Mouse (Mus musculus) intestine, embryonic 16.5 days (tissue): ENCODE results near the gene Ttc12. TPM values are rescaled to one million over a fixed set of nuclear protein-coding genes. Genes with fewer than 3 reads are reported as not detected.

Experiments used
- ATAC-seq: fragments of 200-750 bp; cut with Nextera tagmentation; 2 replicates; pipeline ENCODE4 v1.8.0; 2017; ENCODE audit warnings: moderate TSS enrichment, moderate library complexity
- H3K27ac ChIP-seq: fragments of 300-500 bp; sonication (generic); 2 replicates; pipeline ENCODE4 v1.5.1; 2014; ENCODE audit warnings: mild to moderate bottlenecking, low read length
- H3K27me3 ChIP-seq: fragments of 300-500 bp; sonication (generic); replicated peaks from 2 replicates; pipeline ENCODE4 v1.6.1; 2014; ENCODE audit warnings: low read length, control low read depth, mixed read lengths; ENCODE audit not compliant: control insufficient read depth, insufficient read depth
- H3K36me3 ChIP-seq: fragments of 300-500 bp; sonication (generic); 2 replicates; pipeline ENCODE4 v1.6.1; 2014; ENCODE audit warnings: low read length, control low read depth; ENCODE audit not compliant: control insufficient read depth, insufficient read depth
- H3K4me1 ChIP-seq: fragments of 300-500 bp; sonication (generic); 2 replicates; pipeline ENCODE4 v1.6.1; 2014; ENCODE audit warnings: low read length, control low read depth, mixed read lengths; ENCODE audit not compliant: control insufficient read depth, insufficient read depth
- H3K4me2 ChIP-seq: fragments of 300-500 bp; sonication (generic); 2 replicates; pipeline ENCODE4 v1.6.1; 2014; ENCODE audit warnings: low read depth, low read length, control low read depth
- H3K4me3 ChIP-seq: fragments of 300-500 bp; sonication (generic); 2 replicates; pipeline ENCODE4 v1.5.1; 2014; ENCODE audit warnings: mild to moderate bottlenecking, low read length
- H3K9ac ChIP-seq: fragments of 300-500 bp; sonication (generic); 2 replicates; pipeline ENCODE4 v1.6.1; 2014; ENCODE audit warnings: low read depth, low read length
- H3K9me3 ChIP-seq: fragments of 300-500 bp; sonication (generic); 2 replicates; pipeline ENCODE4 v1.6.1; 2016; ENCODE audit warnings: low read length, control low read depth; ENCODE audit not compliant: control insufficient read depth
- WGBS: fragments of 180-500 bp; shearing (Covaris S2); extraction: QIAGEN DNeasy Blood & Tissue Kit; methylation state at CpG from one replicate; pipeline ENCODE4 v1.1.7; 2014; 5-methylcytosine and 5-hydroxymethylcytosine counted together
- polyA plus RNA-seq: library from polyadenylated mRNA; unstranded; fragments of >200 nt; fragmentation: Nextera tagmentation; extraction: Ambion mirVana; gene quantifications from 2 replicates; pipeline ENCODE4 v1.2.1, GENCODE M21; 2015

The Ttc12 gene
- 0.80 and 0.87 TPM in 2 replicates for polyA plus RNA-seq

DNA sequence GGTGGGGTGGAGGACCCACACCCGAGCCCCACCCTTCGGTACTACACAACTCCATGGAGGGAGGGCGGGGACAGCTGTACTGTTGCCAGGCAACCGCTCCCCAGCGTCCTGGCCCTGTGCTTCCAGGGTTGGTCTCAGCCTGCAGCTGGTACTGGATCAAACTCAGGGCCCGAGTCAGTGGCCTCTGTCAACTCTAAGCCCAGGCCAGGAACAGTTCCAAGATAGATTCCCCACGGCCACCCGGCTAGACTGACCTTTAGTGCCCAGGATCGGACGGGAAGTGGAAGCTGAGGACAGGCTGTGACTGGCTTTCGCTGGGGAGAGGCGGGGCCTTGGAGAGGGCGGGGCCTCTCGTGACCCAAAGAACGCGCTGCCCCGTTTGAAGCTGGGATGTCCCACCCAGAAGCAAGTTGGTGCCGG, at the start of gene Ttc12:
TSS of gene Ttc12 (minus strand) at position 334 of the 420 bp plus-strand sequence.
- ATAC-seq: peak; percentile 92
- H3K4me3 ChIP-seq: peak within 1 kb of the TSS; percentile 68
- H3K4me2 ChIP-seq: peak within 1 kb of the TSS; percentile 88
- H3K9me3 ChIP-seq: no peaks in the 10 kb centered on the region
- H3K4me1 ChIP-seq: peaks cover 7% of the 10 kb centered on the region; the same call in 1 of the 2 replicates
- no peaks in the 10 kb centered on the region for H3K36me3 ChIP-seq
- WGBS: 0% methylated on average over 18 of the region's 18 CpGs
- no peak within 1 kb of the TSS for H3K27ac ChIP-seq
- H3K9ac ChIP-seq: peak within 1 kb of the TSS; percentile 67
- H3K27me3 ChIP-seq: no peaks in the 10 kb centered on the region

DNA sequence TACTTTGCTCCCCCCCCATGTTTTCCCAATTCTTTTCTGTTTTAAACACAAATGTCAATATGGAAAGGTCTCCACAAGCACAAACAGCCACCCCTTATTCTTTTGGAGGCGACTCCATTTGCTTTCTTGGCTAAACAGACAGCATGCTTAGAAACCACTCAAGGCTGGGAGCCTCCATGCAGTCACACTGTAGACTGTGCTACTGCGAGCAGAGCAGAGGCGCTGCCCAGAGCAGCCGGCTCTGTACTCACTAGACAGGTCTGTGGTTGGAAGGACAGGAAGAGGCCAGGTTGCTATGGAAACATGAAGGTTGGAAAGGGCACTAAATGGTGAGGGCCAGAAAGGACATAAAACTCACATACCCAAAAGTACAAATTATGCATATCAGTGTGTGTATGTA, 48.9 kb upstream of the Ttc12 start:
- H3K36me3 ChIP-seq: no peaks in the 10 kb centered on the region
- H3K27ac ChIP-seq: no peak overlapping the region
- no peak overlapping the region for H3K4me3 ChIP-seq
- H3K4me2 ChIP-seq: no peak overlapping the region
- 44% methylated on average over 4 of the region's 4 CpGs for WGBS
- H3K9me3 ChIP-seq: no peaks in the 10 kb centered on the region
- no peaks in the 10 kb centered on the region for H3K4me1 ChIP-seq
- no peaks in the 10 kb centered on the region for H3K27me3 ChIP-seq
- no peak overlapping the region for H3K9ac ChIP-seq
- ATAC-seq: no peak

DNA sequence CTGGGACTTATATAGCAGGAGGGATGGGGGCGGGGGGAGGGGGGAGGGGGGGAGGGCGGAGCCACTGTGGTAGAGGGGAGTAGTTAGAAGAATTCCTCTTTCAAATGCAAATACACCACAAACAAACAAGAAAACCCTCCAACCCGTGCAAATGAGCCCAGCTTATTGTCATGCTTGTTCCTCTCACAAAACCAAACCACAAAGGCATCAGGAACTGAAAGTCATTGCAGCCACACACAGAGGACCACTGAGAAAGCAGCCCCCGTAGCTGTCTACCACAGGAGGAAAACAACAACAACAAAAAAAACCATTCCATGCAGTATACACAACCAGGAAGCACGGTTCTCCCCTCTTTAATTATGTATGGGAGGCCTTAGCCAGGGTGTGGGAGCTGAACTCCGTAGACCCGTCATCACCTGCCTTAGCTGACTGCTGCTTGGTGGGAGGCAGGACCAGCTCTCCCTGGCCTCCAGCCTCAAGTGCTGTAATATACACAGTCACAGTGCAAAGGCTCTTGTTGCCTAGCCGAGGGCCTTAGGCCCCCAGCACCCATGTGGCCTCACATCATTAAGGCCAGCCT, 48.0 kb upstream of the Ttc12 start:
- H3K4me2 ChIP-seq: no peak overlapping the region
- H3K4me3 ChIP-seq: no peak overlapping the region
- no peak overlapping the region for H3K9ac ChIP-seq
- no peaks in the 10 kb centered on the region for H3K27me3 ChIP-seq
- ATAC-seq: no peak
- 38% methylated on average over 8 of the region's 8 CpGs for WGBS
- H3K36me3 ChIP-seq: no peaks in the 10 kb centered on the region
- H3K27ac ChIP-seq: no peak overlapping the region
- no peaks in the 10 kb centered on the region for H3K9me3 ChIP-seq
- H3K4me1 ChIP-seq: no peaks in the 10 kb centered on the region

DNA sequence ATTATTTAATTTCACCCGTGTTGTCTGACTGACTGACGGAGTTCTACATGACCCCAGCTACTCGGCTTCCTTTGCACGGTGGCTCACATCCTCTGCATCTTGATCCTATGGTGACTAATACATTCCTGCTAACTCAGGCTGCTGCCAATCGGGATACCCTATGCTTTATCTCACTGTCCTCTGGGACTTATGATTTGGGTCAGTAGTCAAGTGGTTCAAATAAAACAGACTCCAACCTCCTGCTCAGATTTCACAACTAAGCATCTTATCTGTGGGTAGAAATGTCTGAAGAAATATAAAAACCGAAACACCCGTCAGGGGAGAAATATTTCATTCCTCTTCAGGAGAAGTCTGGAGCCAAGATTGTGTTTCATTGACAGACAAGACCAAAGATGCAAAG, 47.4 kb upstream of the Ttc12 start:
- no peak overlapping the region for H3K9ac ChIP-seq
- H3K36me3 ChIP-seq: no peaks in the 10 kb centered on the region
- no peaks in the 10 kb centered on the region for H3K27me3 ChIP-seq
- no peaks in the 10 kb centered on the region for H3K4me1 ChIP-seq
- no peak overlapping the region for H3K27ac ChIP-seq
- no peak overlapping the region for H3K4me3 ChIP-seq
- no peaks in the 10 kb centered on the region for H3K9me3 ChIP-seq
- no peak for ATAC-seq
- 65% methylated on average over 7 of the region's 7 CpGs for WGBS
- no peak overlapping the region for H3K4me2 ChIP-seq

DNA sequence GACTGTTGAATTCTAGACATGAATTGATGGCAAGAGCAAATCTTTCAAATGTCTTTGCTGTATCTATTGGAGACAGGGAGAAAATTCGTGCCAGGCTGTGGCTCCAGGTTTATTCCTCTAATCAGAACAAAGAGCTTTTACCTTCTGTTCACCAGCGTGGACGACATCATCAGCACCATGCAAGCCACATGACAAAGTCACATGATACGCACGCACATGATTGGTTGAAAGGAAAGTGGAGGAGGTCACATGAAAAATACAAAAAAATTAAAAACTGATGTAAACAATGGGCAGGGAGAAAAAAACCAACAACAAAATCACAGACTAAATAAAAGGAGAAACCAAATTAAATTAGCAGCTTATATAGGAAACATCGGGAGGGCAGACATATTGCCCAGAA, 45.8 kb upstream of the Ttc12 start:
- no peak overlapping the region for H3K27ac ChIP-seq
- H3K9me3 ChIP-seq: no peaks in the 10 kb centered on the region
- H3K27me3 ChIP-seq: no peaks in the 10 kb centered on the region
- H3K4me3 ChIP-seq: no peak overlapping the region
- WGBS: 89% methylated on average over 6 of the region's 6 CpGs
- no peaks in the 10 kb centered on the region for H3K4me1 ChIP-seq
- no peak overlapping the region for H3K4me2 ChIP-seq
- ATAC-seq: no peak
- H3K9ac ChIP-seq: no peak overlapping the region
- no peaks in the 10 kb centered on the region for H3K36me3 ChIP-seq

DNA sequence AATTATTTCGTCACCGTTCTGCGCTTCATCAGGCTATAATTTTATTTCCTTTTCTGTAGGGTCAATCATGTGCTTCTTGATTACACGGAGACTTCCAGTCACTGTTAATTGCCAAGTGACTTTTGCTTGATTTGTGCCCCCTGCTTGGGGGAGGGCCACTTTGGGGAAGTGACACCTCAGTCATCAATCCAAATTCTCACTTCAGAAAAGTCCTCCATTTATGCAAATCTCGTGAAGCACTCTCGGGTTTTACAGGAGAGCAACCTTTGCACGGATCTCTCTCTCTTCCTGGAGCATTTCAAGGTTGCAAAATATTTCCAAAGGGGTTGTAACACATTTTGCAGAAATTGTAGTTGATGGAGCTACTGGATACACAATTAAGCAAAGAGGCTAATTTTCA, 45.2 kb upstream of the Ttc12 start:
- 53% methylated on average over 7 of the region's 7 CpGs for WGBS
- no peaks in the 10 kb centered on the region for H3K36me3 ChIP-seq
- H3K27ac ChIP-seq: no peak overlapping the region
- H3K4me3 ChIP-seq: no peak overlapping the region
- H3K9ac ChIP-seq: no peak overlapping the region
- no peak for ATAC-seq
- no peak overlapping the region for H3K4me2 ChIP-seq
- H3K4me1 ChIP-seq: no peaks in the 10 kb centered on the region
- H3K27me3 ChIP-seq: no peaks in the 10 kb centered on the region
- no peaks in the 10 kb centered on the region for H3K9me3 ChIP-seq

DNA sequence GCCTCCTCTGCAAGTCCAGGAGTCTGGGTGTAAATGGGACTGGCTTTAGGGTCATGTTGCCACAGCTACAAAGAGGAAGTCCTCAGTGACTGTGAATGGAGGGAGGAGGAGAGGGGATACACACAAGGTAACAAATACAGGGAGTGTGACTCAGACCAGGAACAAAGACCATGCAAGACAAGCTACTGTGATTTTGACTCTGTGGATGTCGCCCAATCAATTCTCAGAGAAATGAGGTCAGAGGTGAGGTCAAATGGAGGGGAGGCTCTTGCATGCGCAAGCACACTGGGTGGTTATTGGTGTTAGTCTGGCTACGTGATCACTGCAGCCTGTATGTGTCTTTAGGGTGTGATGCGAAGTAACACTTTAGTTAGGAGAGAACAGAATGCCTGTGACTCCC, 44.7 kb upstream of the Ttc12 start:
- no peaks in the 10 kb centered on the region for H3K9me3 ChIP-seq
- ATAC-seq: no peak
- H3K36me3 ChIP-seq: no peaks in the 10 kb centered on the region
- no peaks in the 10 kb centered on the region for H3K4me1 ChIP-seq
- H3K4me3 ChIP-seq: no peak overlapping the region
- no peak overlapping the region for H3K27ac ChIP-seq
- H3K4me2 ChIP-seq: no peak overlapping the region
- H3K9ac ChIP-seq: no peak overlapping the region
- 73% methylated on average over 4 of the region's 4 CpGs for WGBS
- H3K27me3 ChIP-seq: no peaks in the 10 kb centered on the region

DNA sequence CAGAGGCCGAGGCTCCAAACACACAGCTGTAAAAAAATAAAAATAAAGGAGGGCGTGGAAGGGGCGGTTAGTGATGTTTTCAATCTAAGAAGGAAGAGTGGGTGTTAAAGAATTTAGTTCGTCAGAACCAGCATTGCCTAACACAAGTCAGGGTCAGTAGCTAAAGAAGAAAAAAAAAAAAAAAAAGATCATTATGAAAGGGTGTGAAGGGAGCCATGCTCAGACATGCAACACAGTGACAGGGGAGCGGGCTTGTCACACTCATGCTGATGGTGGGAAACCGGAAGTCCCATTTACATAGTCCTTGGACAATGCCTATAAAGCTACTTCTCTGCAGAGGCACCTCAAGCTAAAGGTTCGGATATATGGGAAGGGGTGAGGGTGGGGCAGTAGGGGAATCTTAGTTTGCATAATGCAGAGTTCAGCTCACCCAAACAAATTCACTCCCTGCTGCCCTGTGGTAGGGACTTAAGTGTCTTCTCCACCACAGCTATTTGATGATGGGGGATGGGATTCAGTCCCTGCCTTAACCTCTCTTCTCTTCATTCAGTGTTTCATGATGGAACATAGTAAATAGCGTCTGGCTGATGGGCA, 43.4 kb upstream of the Ttc12 start:
- Histone ChIP-seq H3K4me1 (no peaks in the 10 kb centered on the region), H3K4me2 (no peak overlapping the region), H3K27ac (no peak overlapping the region), H3K27me3 (no peaks in the 10 kb centered on the region), H3K36me3 (no peaks in the 10 kb centered on the region), H3K9me3 (no peaks in the 10 kb centered on the region), H3K9ac (no peak overlapping the region), H3K4me3 (no peak overlapping the region)
- WGBS: 76% methylated on average over 8 of the region's 8 CpGs
- ATAC-seq: no peak

DNA sequence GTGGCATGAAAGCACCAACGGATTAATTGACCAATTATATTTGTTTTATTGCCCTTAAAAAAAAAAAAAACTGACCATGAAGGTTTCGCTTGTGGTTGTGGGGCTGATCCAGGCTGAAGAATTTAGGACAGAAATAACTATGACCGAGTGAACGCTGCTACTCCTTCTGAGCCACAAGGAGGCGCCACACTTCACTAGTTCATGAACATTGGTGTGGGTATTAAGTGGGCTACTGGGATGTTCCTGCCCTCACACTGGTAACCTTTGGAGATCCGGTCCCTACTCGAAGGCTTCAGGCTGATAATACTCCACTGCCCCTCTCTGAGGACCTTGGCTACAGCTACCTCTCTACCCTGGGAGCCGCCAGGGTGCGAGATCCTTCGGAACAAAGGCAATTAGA, 42.9 kb upstream of the Ttc12 start:
- 62% methylated on average over 10 of the region's 10 CpGs for WGBS
- no peaks in the 10 kb centered on the region for H3K4me1 ChIP-seq
- H3K9ac ChIP-seq: no peak overlapping the region
- no peak overlapping the region for H3K4me2 ChIP-seq
- H3K27me3 ChIP-seq: no peaks in the 10 kb centered on the region
- no peaks in the 10 kb centered on the region for H3K9me3 ChIP-seq
- H3K36me3 ChIP-seq: no peaks in the 10 kb centered on the region
- ATAC-seq: no peak
- H3K4me3 ChIP-seq: no peak overlapping the region
- no peak overlapping the region for H3K27ac ChIP-seq

DNA sequence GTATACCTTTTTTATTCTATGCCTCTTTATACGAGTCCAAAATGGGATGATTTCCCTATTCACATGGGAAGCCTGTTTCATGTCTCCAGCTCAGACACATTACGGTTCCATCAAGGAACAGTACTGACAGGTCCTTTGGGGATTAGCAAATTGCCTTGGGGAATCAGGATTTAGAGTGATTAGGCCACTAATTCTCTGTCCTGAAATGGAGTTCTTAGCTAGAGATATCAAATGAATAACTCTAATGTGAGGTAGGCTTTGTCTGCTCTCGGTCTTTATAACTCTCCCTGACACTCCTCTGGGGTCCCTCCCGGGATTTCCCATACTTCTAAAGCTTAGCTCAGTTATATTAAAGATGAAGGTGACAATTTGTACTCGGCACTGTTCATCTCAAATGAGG, 42.0 kb upstream of the Ttc12 start:
- H3K4me2 ChIP-seq: no peak overlapping the region
- no peak overlapping the region for H3K27ac ChIP-seq
- H3K9me3 ChIP-seq: no peaks in the 10 kb centered on the region
- no peaks in the 10 kb centered on the region for H3K36me3 ChIP-seq
- no peak overlapping the region for H3K4me3 ChIP-seq
- no peak overlapping the region for H3K9ac ChIP-seq
- no peaks in the 10 kb centered on the region for H3K4me1 ChIP-seq
- ATAC-seq: no peak
- 85% methylated on average over 5 of the region's 5 CpGs for WGBS
- no peaks in the 10 kb centered on the region for H3K27me3 ChIP-seq
